Comparison of ENCODE assay signal across 8 mouse cellular contexts in genomic region chr5:64810860-64811499, GRCm38 (mm10). TPM values are rescaled to one million over a fixed set of nuclear protein-coding genes. Genes with fewer than 3 reads are reported as not detected.
DNase-seq lines count a peak whose midpoint lies in the region; ATAC-seq and TF ChIP-seq lines count a peak whose summit lies in the region.

No protein-coding gene starts in this region.

- peaks cover 62% of the 10 kb centered on the region for H3K4me1 ChIP-seq in embryonic facial prominence, embryonic 14.5 days (ENCODE audit: control insufficient read depth, insufficient read depth, low read length)
- peaks cover 41% of the 10 kb centered on the region for H3K4me1 ChIP-seq in hindbrain, embryonic 14.5 days (replicated peaks; ENCODE audit: control insufficient read depth, insufficient read depth, low read length)
- peaks cover 84% of the 10 kb centered on the region for H3K4me1 ChIP-seq in liver, embryonic 11.5 days (replicated peaks; ENCODE audit: control insufficient read depth, insufficient read depth, low read length)

- no peak overlapping the region for H3ac ChIP-seq in myocyte (ENCODE audit: control insufficient read depth, insufficient read length)

- peak overlapping the region; percentile 2; the same call in 1 of the 2 replicates for H3K4me3 ChIP-seq in embryonic facial prominence, embryonic 14.5 days (ENCODE audit: low read depth, low read length)
- no peak overlapping the region for H3K4me3 ChIP-seq in hindbrain, embryonic 14.5 days (replicated peaks; ENCODE audit: low read length)
- H3K4me3 ChIP-seq in liver, embryonic 11.5 days (ENCODE audit: low read depth, low read length) = peak overlapping the region; percentile 61
- H3K4me3 ChIP-seq in myocyte = peak overlapping the region; percentile 32

- H3K9ac ChIP-seq in embryonic facial prominence, embryonic 14.5 days (ENCODE audit: low read depth, low read length) = peak overlapping the region; percentile 43; the same call in 1 of the 2 replicates
- H3K9ac ChIP-seq in hindbrain, embryonic 14.5 days = 0 out of 2 replicates have a peak overlapping the region, but pooled peaks have one; percentile 39
- H3K9ac ChIP-seq in liver, embryonic 11.5 days (ENCODE audit: low read depth, low read length) = peak overlapping the region; percentile 81

- H3K36me3 ChIP-seq in embryonic facial prominence, embryonic 14.5 days (ENCODE audit: control insufficient read depth, insufficient read depth, low read length) = 0 out of 2 replicates have a peak, but pooled peaks cover 11% of the 10 kb centered on the region
- no peaks in the 10 kb centered on the region for H3K36me3 ChIP-seq in hindbrain, embryonic 14.5 days (replicated peaks; ENCODE audit: control insufficient read depth, insufficient read depth)
- H3K36me3 ChIP-seq in liver, embryonic 11.5 days (ENCODE audit: control insufficient read depth, insufficient read depth, low read length) = peaks cover 15% of the 10 kb centered on the region
- peaks cover 9% of the 10 kb centered on the region for H3K36me3 ChIP-seq in myocyte (ENCODE audit: control insufficient read depth, insufficient read depth)

- H3K9me3 ChIP-seq in embryonic facial prominence, embryonic 14.5 days (ENCODE audit: control insufficient read depth, low read length) = no peaks in the 10 kb centered on the region
- no peaks in the 10 kb centered on the region for H3K9me3 ChIP-seq in hindbrain, embryonic 14.5 days (ENCODE audit: control insufficient read depth, low read length)
- no peaks in the 10 kb centered on the region for H3K9me3 ChIP-seq in liver, embryonic 11.5 days (ENCODE audit: control insufficient read depth, low read length)

- peak overlapping the region; percentile 41 for H3K4me2 ChIP-seq in embryonic facial prominence, embryonic 14.5 days (ENCODE audit: low read depth, low read length)
- peak overlapping the region; percentile 39 for H3K4me2 ChIP-seq in hindbrain, embryonic 14.5 days (replicated peaks)
- peak overlapping the region; percentile 87 for H3K4me2 ChIP-seq in liver, embryonic 11.5 days
- H3K4me2 ChIP-seq in myocyte (ENCODE audit: low read depth) = peak overlapping the region; percentile 95

- peak; percentile 28 for DNase-seq in spleen, adult 12 weeks (ENCODE audit: low spot score)
- DNase-seq in spleen, adult 18-20 months = no peak
- peak; percentile 76 for DNase-seq in embryonic facial prominence, embryonic 14.5 days (ENCODE audit: low spot score)
- DNase-seq in hindbrain, embryonic 14.5 days (ENCODE audit: low spot score) = peak; percentile 57
- DNase-seq in liver, embryonic 11.5 days (ENCODE audit: low spot score) = no peak
- DNase-seq in layer of hippocampus, adult 18-20 months (ENCODE audit: low spot score in 2 of 2) = no peak
- DNase-seq in cerebellum, postnatal 25 days = no peak

- ATAC-seq in embryonic facial prominence, embryonic 14.5 days (ENCODE audit: low read depth) = peak; percentile 44
- ATAC-seq in hindbrain, embryonic 14.5 days (ENCODE audit: low FRiP score) = peak; percentile 86
- ATAC-seq in liver, embryonic 11.5 days (replicated peaks; ENCODE audit: low FRiP score) = peak; percentile 28

- no peaks in the 10 kb centered on the region for H3K27me3 ChIP-seq in embryonic facial prominence, embryonic 14.5 days (replicated peaks; ENCODE audit: control insufficient read depth, insufficient read depth, low read length)
- no peaks in the 10 kb centered on the region for H3K27me3 ChIP-seq in hindbrain, embryonic 14.5 days (ENCODE audit: control insufficient read depth, insufficient read depth, low read length)
- H3K27me3 ChIP-seq in liver, embryonic 11.5 days (replicated peaks; ENCODE audit: control insufficient read depth, insufficient read depth, low read length) = no peaks in the 10 kb centered on the region
- no peaks in the 10 kb centered on the region for H3K27me3 ChIP-seq in myocyte (ENCODE audit: control insufficient read depth, insufficient read depth, insufficient read length)

- H3K27ac ChIP-seq in embryonic facial prominence, embryonic 14.5 days (replicated peaks; ENCODE audit: low read depth, low read length) = peak overlapping the region; percentile 85
- H3K27ac ChIP-seq in hindbrain, embryonic 14.5 days = peak overlapping the region; percentile 79
- H3K27ac ChIP-seq in liver, embryonic 11.5 days (ENCODE audit: low read depth, low read length) = peak overlapping the region; percentile 96

- no peak for TF ChIP-seq POLR2A in myocyte (IDR thresholded peaks at IDR 0.05; ENCODE audit: insufficient read length, low read depth)

- H3K79me2 ChIP-seq in myocyte (ENCODE audit: control insufficient read depth, insufficient read depth) = peaks cover 89% of the 10 kb centered on the region

- 9% methylated on average over 8 of the region's 9 CpGs for WGBS in embryonic facial prominence, embryonic 14.5 days
- 3% methylated on average over 9 of the region's 9 CpGs for WGBS in hindbrain, embryonic 14.5 days
- WGBS in liver, embryonic 11.5 days = 6% methylated on average over 9 of the region's 9 CpGs

TF ChIP-seq in myocyte, 11 proteins besides CTCF, POLR2A, EP300 and RAD21:
- TF ChIP-seq USF1 (IDR thresholded peaks at IDR 0.05; ENCODE audit: low read depth) (no peak), CEBPB (IDR thresholded peaks at IDR 0.05; ENCODE audit: insufficient read depth, poor library complexity, severe bottlenecking) (no peak), TCF12 (IDR thresholded peaks at IDR 0.05; ENCODE audit: insufficient read depth, poor library complexity, severe bottlenecking) (no peak)
TF ChIP-seq in myocyte: peak in this region for 0.

RNA-seq across cellular contexts. Expression of gene Klf3, which starts 7.8 kb away (rescaled TPM):
- 58.5 and 65.5 TPM in 2 replicates for polyA plus RNA-seq in embryonic facial prominence, embryonic 14.5 days (2014; fragmentation: Nextera tagmentation; extraction: Ambion mirVana)
- 24.3 and 25.8 TPM in 2 replicates for polyA plus RNA-seq in hindbrain, embryonic 14.5 days (2014; fragmentation: Nextera tagmentation; extraction: Ambion mirVana)
- 66.9 and 68.7 TPM in 2 replicates for polyA plus RNA-seq in liver, embryonic 11.5 days (2014; fragmentation: Nextera tagmentation; extraction: Ambion mirVana)
- 27.4 TPM for polyA plus RNA-seq in myocyte (2012; fragmentation: generic; extraction: Trizol)
- 10 to 100 TPM; 58.1 to 59.5 TPM for total RNA-seq in layer of hippocampus, adult 18-20 months (2021)

Comparison
In these comparisons a context has a peak if more than half of its experiments do, and no peak if none do; other contexts are left out.
1. DNase-seq: peak in spleen, adult 12 weeks (single experiment), embryonic facial prominence, embryonic 14.5 days (single experiment) and hindbrain, embryonic 14.5 days (single experiment); none in spleen, adult 18-20 months (0 of 2), liver, embryonic 11.5 days (single experiment), layer of hippocampus, adult 18-20 months (0 of 2) and cerebellum, postnatal 25 days (0 of 2).
2. ATAC-seq: peak in every context shown above with its lines; median percentile 86 in hindbrain, embryonic 14.5 days; 44 in embryonic facial prominence, embryonic 14.5 days; 28 in liver, embryonic 11.5 days.
3. H3K4me2 ChIP-seq: peak in every context shown above with its lines; median percentile 95 in myocyte; 87 in liver, embryonic 11.5 days; 41 in embryonic facial prominence, embryonic 14.5 days; 39 in hindbrain, embryonic 14.5 days.
4. Peak in every context shown above with its lines, with median percentiles within 50 percentile points of each other: H3K27ac ChIP-seq and H3K9ac ChIP-seq.